Mouse (Mus musculus) layer of hippocampus, adult 2 months (tissue): ENCODE results near the gene Tmtc1. TPM values are rescaled to one million over a fixed set of nuclear protein-coding genes. Genes with fewer than 3 reads are reported as not detected.

ENCODE experiments used
- DNase-seq, 2 experiments: peaks; one replicate each; pipeline ENCODE4 v3.0.0; 2022; ENCODE audit warnings: low spot score in 2 of 2
- H3K27ac ChIP-seq: fragments of 200-600 bp; 2 replicates; pipeline ENCODE4 v1.8.1; 2022
- H3K4me3 ChIP-seq: fragments of 200-600 bp; 2 replicates; pipeline ENCODE4 v1.8.1; 2022; ENCODE audit warnings: mild to moderate bottlenecking
- CTCF ChIP-seq: fragments of 200-600 bp; conservative IDR thresholded peaks from 2 replicates; pipeline ENCODE4 v1.8.1; 2022; ENCODE audit warnings: antibody characterized with exemption, mild to moderate bottlenecking, moderate library complexity
- total RNA-seq, 2 experiments: library from RNA; stranded (reverse); gene quantifications; 2 replicates each; pipeline ENCODE4 v1.2.3; 2021

Gene Tmtc1
- total RNA-seq, 2 experiments from 2014 or later = 39.8 to 42.0 TPM

GRCm38 (mm10) chr6:148404500-148404899 is 39.7 kb downstream of the Tmtc1 start:
- Histone ChIP-seq H3K4me3 (no peak overlapping the region), H3K27ac (peak overlapping the region; percentile 72; the same call in 1 of the 2 replicates)
- no peak for TF ChIP-seq CTCF
- peak; percentile 26 to 35 for DNase-seq

GRCm38 (mm10) chr6:148403761-148404160 is 40.4 kb downstream of the Tmtc1 start:
- TF ChIP-seq CTCF = no peak
- peak overlapping the region; percentile 72; the same call in 1 of the 2 replicates for H3K27ac ChIP-seq
- DNase-seq = no peak
- H3K4me3 ChIP-seq = no peak overlapping the region

DNA sequence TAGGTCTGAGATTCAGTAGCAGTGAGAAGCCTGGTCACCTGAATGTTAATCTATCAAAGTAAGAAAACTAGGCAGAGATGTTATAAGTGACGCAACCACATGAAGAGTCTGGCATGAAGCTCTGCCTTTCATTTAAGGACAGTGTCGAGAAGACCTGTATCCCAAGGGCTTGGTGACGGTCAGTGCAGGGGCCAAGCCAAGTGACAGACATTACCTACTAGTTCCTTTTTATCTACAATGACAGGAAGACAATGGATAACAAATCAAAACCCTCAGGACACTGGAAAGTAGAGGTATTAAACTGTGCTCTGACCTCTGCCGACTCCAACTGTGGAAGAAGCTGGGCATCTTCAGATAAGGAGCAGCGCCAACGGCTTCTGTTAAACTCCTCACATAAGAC is 43.2 kb downstream of the Tmtc1 start:
- no peak overlapping the region for H3K27ac ChIP-seq
- DNase-seq = no peak
- H3K4me3 ChIP-seq = no peak overlapping the region
- TF ChIP-seq CTCF = no peak

- Histone ChIP-seq H3K4me3 (no peak overlapping the region), H3K27ac (peak overlapping the region; percentile 40; the same call in 1 of the 2 replicates)
- TF ChIP-seq CTCF = no peak
- DNase-seq = no peak
Measured at GRCm38 (mm10) chr6:148399541-148399940, 44.6 kb downstream of the Tmtc1 start.

DNA sequence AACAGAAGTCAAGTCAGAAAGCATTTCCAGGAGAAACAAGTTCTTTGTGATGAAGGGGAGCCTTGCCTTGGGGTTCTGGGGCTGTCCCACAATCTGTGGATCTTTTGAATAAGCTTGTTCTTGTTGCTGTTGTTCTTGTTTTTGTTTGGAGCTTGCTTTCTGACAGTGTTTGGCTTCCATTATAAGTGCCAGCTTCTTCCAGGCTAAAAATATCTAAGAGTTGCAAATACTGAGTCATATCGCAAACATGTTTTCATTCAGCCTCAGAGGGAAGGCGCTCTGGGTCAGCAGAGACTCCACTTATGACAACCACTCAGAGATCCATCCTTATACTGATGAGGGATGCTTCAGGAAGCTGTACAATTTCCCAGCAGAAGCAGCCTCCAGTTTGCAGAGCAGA is 45.3 kb downstream of the Tmtc1 start:
- peak overlapping the region; percentile 40 for H3K27ac ChIP-seq
- DNase-seq = no peak
- no peak overlapping the region for H3K4me3 ChIP-seq
- no peak for TF ChIP-seq CTCF

DNA sequence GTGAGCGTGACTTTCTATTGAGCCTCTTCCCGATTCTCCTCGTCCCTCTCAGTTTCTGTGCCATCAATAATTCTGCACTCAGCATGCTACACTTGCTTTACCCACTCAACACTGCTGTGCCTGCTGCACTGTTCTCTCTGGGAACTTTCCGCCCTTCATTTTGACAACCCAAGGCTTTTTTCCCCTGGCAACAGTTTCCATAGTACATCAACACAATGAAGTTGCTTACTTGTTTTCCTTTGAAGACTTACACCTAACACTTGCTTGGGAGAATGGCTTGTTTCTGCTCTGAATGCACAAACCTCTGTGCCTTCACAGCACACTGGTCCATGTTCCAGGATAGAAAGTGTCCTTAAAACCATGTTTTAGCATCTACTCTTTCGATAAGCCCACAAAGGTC is 46.9 kb downstream of the Tmtc1 start:
- Histone ChIP-seq H3K27ac (peak overlapping the region; percentile 46; the same call in 1 of the 2 replicates), H3K4me3 (no peak overlapping the region)
- DNase-seq = no peak
- TF ChIP-seq CTCF = no peak

GRCm38 (mm10) chr6:148395272-148395671 is 48.9 kb downstream of the Tmtc1 start:
- DNase-seq = no peak
- no peak overlapping the region for H3K27ac ChIP-seq
- TF ChIP-seq CTCF = peak; percentile 65
- no peak overlapping the region for H3K4me3 ChIP-seq

- no peak for DNase-seq
- TF ChIP-seq CTCF = no peak
- Histone ChIP-seq H3K27ac (0 out of 2 replicates have a peak overlapping the region, but pooled peaks have one; percentile 36), H3K4me3 (no peak overlapping the region)
Measured at GRCm38 (mm10) chr6:148394294-148394693, 49.9 kb downstream of the Tmtc1 start.

DNA sequence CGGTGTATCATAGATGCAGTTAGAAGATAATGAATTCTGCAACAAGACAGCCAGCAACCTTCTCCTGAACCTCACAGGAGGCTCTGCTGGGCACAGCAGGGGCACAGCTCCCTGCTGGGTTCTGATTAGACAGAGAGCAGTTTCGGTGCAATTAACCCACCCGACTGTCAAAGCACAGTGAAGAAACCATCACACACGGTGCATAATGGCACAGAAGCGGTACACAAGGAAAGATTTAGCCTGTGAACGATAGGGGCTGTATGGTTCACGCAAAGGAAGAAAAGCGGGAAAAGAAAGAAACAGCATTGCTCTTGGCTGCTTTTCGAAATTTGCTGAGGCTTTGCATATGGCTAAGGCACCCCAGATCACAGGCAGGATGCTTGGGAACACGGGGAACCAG is 52.0 kb downstream of the Tmtc1 start:
- no peak overlapping the region for H3K4me3 ChIP-seq
- DNase-seq = no peak
- no peak for TF ChIP-seq CTCF
- peak overlapping the region; percentile 63 for H3K27ac ChIP-seq

GRCm38 (mm10) chr6:148391286-148391685 is 52.9 kb downstream of the Tmtc1 start:
- peak overlapping the region; percentile 81 for H3K27ac ChIP-seq
- TF ChIP-seq CTCF = peak; percentile 52
- H3K4me3 ChIP-seq = no peak overlapping the region
- no peak for DNase-seq

- Histone ChIP-seq H3K4me3 (no peak overlapping the region), H3K27ac (peak overlapping the region; percentile 81)
- TF ChIP-seq CTCF = no peak
- no peak for DNase-seq
Measured at GRCm38 (mm10) chr6:148390630-148391276, 53.4 kb downstream of the Tmtc1 start.

DNA sequence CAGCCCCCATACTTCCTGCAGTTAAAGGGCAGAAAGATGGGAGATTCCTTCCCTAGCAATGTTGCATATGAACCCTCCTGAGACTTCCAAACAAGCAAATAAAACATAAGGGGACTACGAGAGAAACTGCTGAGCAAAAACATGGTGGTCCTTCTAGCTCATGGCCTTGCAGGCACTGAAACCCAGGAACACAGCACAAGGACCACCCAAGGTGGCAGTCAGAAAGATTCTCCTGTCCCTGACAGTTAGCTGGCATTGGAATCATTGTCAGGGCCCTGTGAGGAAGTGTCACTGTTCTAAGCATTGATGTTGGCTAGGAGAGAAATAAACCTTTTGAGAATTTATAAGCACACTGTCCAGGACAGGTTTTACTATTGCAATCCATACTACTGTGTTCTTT is 56.2 kb downstream of the Tmtc1 start:
- no peak for TF ChIP-seq CTCF
- H3K4me3 ChIP-seq = no peak overlapping the region
- DNase-seq = no peak

DNA sequence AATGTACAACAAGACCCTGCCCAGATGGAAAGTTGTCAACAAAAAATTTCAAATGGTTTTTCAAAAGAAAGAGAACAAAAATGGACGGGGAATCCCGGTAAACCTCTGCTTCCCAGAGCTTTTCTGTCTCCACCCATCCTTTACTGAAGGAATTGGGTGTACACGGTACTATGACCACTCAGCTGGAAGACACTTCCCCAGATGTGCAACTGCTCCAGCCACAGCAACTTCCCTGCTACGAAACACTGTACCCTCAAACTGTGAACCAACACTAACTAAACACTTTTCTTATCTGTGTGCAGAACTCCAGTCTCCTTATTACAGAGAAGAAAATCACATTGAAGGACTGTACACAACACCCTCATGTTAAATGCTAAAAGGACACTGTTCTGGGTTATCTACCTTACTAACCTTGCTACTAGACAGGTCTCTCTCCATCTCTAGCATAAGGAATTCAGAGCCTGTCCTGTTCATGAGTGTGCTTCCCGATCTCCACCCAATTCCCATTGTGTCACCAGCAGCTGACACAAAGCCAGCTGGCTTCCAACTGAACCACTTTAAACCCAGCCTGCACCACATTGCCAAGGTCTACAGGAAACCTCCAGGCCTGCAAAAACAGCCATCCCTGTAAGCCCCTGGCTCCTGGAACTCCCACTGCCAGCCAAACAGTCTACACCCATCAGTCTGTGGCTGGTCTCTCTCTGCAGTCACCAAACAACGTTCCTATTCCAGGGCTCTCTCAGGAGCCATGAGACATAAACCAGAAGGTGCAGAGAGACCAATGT is 59.9 kb downstream of the Tmtc1 start:
- Histone ChIP-seq H3K4me3 (no peak overlapping the region), H3K27ac (peak overlapping the region; percentile 71)
- TF ChIP-seq CTCF = no peak
- DNase-seq = no peak

More for the DNA sequence above, 56.2 kb downstream of the Tmtc1 start:
- peak overlapping the region; percentile 59; the same call in 1 of the 2 replicates for H3K27ac ChIP-seq
